Mouse (Mus musculus): Measurements from ENCODE around the gene Zdhhc6. TPM values are rescaled to one million over a fixed set of nuclear protein-coding genes. Genes with fewer than 3 reads are reported as not detected.

The Zdhhc6 gene
- polyA plus RNA-seq, 1 experiment from 2014 or later: 63.9 TPM

GRCm38 (mm10) chr19:55340521-55340920 lies 24.7 kb upstream of the Zdhhc6 start:
- H3K27me3 ChIP-seq (ENCODE audit: control insufficient read depth, insufficient read depth, low read length): no peaks in the 10 kb centered on the region
- 0 out of 2 replicates have a peak, but pooled peaks cover 4% of the 10 kb centered on the region for H3K36me3 ChIP-seq (ENCODE audit: control insufficient read depth, insufficient read depth, low read length)
- H3K27ac ChIP-seq (replicated peaks in 1 of 2; ENCODE audit: control insufficient read depth in 1 of 2, insufficient read depth in 1 of 2, low read depth in 2 of 2, low read length in 2 of 2): no peak overlapping the region
- H3K4me3 ChIP-seq (ENCODE audit: control insufficient read depth in 1 of 2, insufficient read depth in 1 of 2, low read depth in 1 of 2, low read length in 2 of 2): no peak overlapping the region
- 90% methylated on average over 6 of the region's 6 CpGs for WGBS
- H3K4me1 ChIP-seq (ENCODE audit: control insufficient read depth in 2 of 2, insufficient read depth in 2 of 2, low read length in 2 of 2): 0 out of 4 replicates have a peak, but pooled peaks cover 0 to 2% of the 10 kb centered on the region in 2 experiments
- H3K4me2 ChIP-seq (ENCODE audit: low read length): no peak overlapping the region
- H3K9ac ChIP-seq (ENCODE audit: low read length): no peak overlapping the region
- ATAC-seq (ENCODE audit: insufficient number of reproducible peaks, insufficient read depth, low FRiP score, low read depth): no peak
- H3K9me3 ChIP-seq (ENCODE audit: control insufficient read depth, low read length): no peaks in the 10 kb centered on the region

GRCm38 (mm10) chr19:55337664-55338063 lies 21.8 kb upstream of the Zdhhc6 start:
- H3K27ac ChIP-seq (replicated peaks in 1 of 2; ENCODE audit: control insufficient read depth in 1 of 2, insufficient read depth in 1 of 2, low read depth in 2 of 2, low read length in 2 of 2): no peak overlapping the region
- H3K9me3 ChIP-seq (ENCODE audit: control insufficient read depth, low read length): no peaks in the 10 kb centered on the region
- ATAC-seq (ENCODE audit: insufficient number of reproducible peaks, insufficient read depth, low FRiP score, low read depth): no peak
- H3K27me3 ChIP-seq (ENCODE audit: control insufficient read depth, insufficient read depth, low read length): no peaks in the 10 kb centered on the region
- H3K4me3 ChIP-seq (ENCODE audit: control insufficient read depth in 1 of 2, insufficient read depth in 1 of 2, low read depth in 1 of 2, low read length in 2 of 2): no peak overlapping the region
- H3K4me2 ChIP-seq (ENCODE audit: low read length): no peak overlapping the region
- H3K4me1 ChIP-seq (ENCODE audit: control insufficient read depth in 2 of 2, insufficient read depth in 2 of 2, low read length in 2 of 2): 0 out of 4 replicates have a peak, but pooled peaks cover 0 to 2% of the 10 kb centered on the region in 2 experiments
- 0 out of 2 replicates have a peak, but pooled peaks cover 4% of the 10 kb centered on the region for H3K36me3 ChIP-seq (ENCODE audit: control insufficient read depth, insufficient read depth, low read length)
- 88% methylated on average over 10 of the region's 10 CpGs for WGBS
- no peak overlapping the region for H3K9ac ChIP-seq (ENCODE audit: low read length)

DNA sequence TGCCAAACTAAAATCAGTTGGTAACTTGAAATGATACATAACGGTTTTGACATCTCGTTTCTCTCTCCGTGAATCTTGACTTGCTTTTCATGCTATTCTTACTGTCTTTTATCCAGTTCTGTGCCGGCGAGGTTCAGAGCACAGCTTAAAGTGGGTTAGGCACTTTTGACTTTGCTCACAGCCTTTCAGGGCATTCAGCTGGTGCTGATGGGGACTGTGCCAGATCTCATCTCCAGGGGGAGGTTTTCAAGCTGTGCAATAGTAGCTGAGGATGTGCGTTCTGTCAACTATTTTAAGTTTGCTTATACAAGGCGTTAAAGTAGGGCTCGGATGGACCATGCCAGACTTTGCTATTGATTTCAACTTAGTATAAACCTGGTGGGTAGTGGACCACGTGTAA lies 21.2 kb upstream of the Zdhhc6 start:
- H3K9me3 ChIP-seq (ENCODE audit: control insufficient read depth, low read length): no peaks in the 10 kb centered on the region
- WGBS: 88% methylated on average over 9 of the region's 9 CpGs
- no peak overlapping the region for H3K4me3 ChIP-seq (ENCODE audit: control insufficient read depth in 1 of 2, insufficient read depth in 1 of 2, low read depth in 1 of 2, low read length in 2 of 2)
- H3K4me1 ChIP-seq (ENCODE audit: control insufficient read depth in 2 of 2, insufficient read depth in 2 of 2, low read length in 2 of 2): 0 out of 4 replicates have a peak, but pooled peaks cover 2 to 3% of the 10 kb centered on the region in 2 experiments
- no peaks in the 10 kb centered on the region for H3K27me3 ChIP-seq (ENCODE audit: control insufficient read depth, insufficient read depth, low read length)
- 0 out of 2 replicates have a peak, but pooled peaks cover 4% of the 10 kb centered on the region for H3K36me3 ChIP-seq (ENCODE audit: control insufficient read depth, insufficient read depth, low read length)
- H3K4me2 ChIP-seq (ENCODE audit: low read length): no peak overlapping the region
- no peak for ATAC-seq (ENCODE audit: insufficient number of reproducible peaks, insufficient read depth, low FRiP score, low read depth)
- H3K9ac ChIP-seq (ENCODE audit: low read length): no peak overlapping the region
- no peak overlapping the region for H3K27ac ChIP-seq (replicated peaks in 1 of 2; ENCODE audit: control insufficient read depth in 1 of 2, insufficient read depth in 1 of 2, low read depth in 2 of 2, low read length in 2 of 2)

DNA sequence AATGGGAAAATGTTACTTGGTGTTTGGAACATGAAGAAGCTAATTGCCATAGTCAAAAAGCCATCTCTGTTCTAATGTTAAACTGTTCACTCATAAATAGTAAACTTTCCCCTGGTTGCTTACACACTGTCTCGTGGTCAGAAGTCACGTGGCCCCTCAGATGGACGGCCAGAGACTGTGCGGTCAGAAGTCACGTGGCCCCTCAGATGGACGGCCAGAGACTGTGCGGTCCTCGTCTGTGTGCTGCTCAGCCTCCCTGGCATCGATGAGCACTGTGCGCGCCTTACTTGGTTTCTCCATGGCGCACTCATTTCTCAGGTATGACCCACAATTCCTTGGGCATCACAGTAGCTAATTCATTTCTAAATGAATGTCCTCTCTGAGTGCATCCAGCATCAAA lies 20.6 kb upstream of the Zdhhc6 start:
- Histone ChIP-seq H3K4me3 (ENCODE audit: control insufficient read depth in 1 of 2, insufficient read depth in 1 of 2, low read depth in 1 of 2, low read length in 2 of 2) (no peak overlapping the region), H3K9ac (ENCODE audit: low read length) (no peak overlapping the region), H3K4me1 (ENCODE audit: control insufficient read depth in 2 of 2, insufficient read depth in 2 of 2, low read length in 2 of 2) (peaks cover 0 to 9% of the 10 kb centered on the region in 2 experiments; a peak in 1 of 4 replicates), H3K36me3 (ENCODE audit: control insufficient read depth, insufficient read depth, low read length) (peaks cover 7% of the 10 kb centered on the region; the same call in 1 of the 2 replicates), H3K4me2 (ENCODE audit: low read length) (no peak overlapping the region), H3K27me3 (ENCODE audit: control insufficient read depth, insufficient read depth, low read length) (no peaks in the 10 kb centered on the region), H3K9me3 (ENCODE audit: control insufficient read depth, low read length) (no peaks in the 10 kb centered on the region), H3K27ac (replicated peaks in 1 of 2; ENCODE audit: control insufficient read depth in 1 of 2, insufficient read depth in 1 of 2, low read depth in 2 of 2, low read length in 2 of 2) (no peak overlapping the region)
- no peak for ATAC-seq (ENCODE audit: insufficient number of reproducible peaks, insufficient read depth, low FRiP score, low read depth)
- 88% methylated on average over 12 of the region's 12 CpGs for WGBS

DNA sequence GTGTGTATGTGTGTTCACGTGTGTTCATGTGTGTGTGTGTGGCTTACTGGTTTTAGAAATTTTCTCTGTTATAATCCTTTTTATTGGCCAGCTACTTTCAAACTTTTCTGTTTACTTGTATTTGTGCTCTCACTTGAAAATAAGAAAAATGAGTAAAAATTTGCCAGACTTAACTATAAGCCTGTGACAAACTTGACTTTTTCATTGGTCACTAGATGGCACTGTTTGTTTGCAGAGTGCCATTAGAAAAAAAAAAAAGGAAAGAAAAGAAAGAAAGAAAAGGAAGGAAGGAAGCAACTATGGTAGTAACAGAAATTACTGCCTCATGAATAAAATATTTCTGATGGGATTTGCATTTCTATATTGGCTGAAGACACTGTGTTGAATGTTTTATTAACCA lies 20.0 kb upstream of the Zdhhc6 start:
- no peaks in the 10 kb centered on the region for H3K9me3 ChIP-seq (ENCODE audit: control insufficient read depth, low read length)
- no peak overlapping the region for H3K4me3 ChIP-seq (ENCODE audit: control insufficient read depth in 1 of 2, insufficient read depth in 1 of 2, low read depth in 1 of 2, low read length in 2 of 2)
- H3K27me3 ChIP-seq (ENCODE audit: control insufficient read depth, insufficient read depth, low read length): no peaks in the 10 kb centered on the region
- ATAC-seq (ENCODE audit: insufficient number of reproducible peaks, insufficient read depth, low FRiP score, low read depth): no peak
- H3K9ac ChIP-seq (ENCODE audit: low read length): no peak overlapping the region
- peaks cover 9% of the 10 kb centered on the region; the same call in 1 of the 2 replicates for H3K36me3 ChIP-seq (ENCODE audit: control insufficient read depth, insufficient read depth, low read length)
- H3K4me2 ChIP-seq (ENCODE audit: low read length): no peak overlapping the region
- peaks cover 0 to 10% of the 10 kb centered on the region in 2 experiments; a peak in 1 of 4 replicates for H3K4me1 ChIP-seq (ENCODE audit: control insufficient read depth in 2 of 2, insufficient read depth in 2 of 2, low read length in 2 of 2)
- H3K27ac ChIP-seq (replicated peaks in 1 of 2; ENCODE audit: control insufficient read depth in 1 of 2, insufficient read depth in 1 of 2, low read depth in 2 of 2, low read length in 2 of 2): no peak overlapping the region
- WGBS: 87% methylated on average over 1 of the region's 1 CpGs

- no peak overlapping the region for H3K4me2 ChIP-seq (ENCODE audit: low read length)
- H3K9ac ChIP-seq (ENCODE audit: low read length): no peak overlapping the region
- H3K4me3 ChIP-seq (ENCODE audit: control insufficient read depth in 1 of 2, insufficient read depth in 1 of 2, low read depth in 1 of 2, low read length in 2 of 2): no peak overlapping the region
- H3K9me3 ChIP-seq (ENCODE audit: control insufficient read depth, low read length): no peaks in the 10 kb centered on the region
- H3K4me1 ChIP-seq (ENCODE audit: control insufficient read depth in 2 of 2, insufficient read depth in 2 of 2, low read length in 2 of 2): peaks cover 0 to 10% of the 10 kb centered on the region in 2 experiments; a peak in 1 of 4 replicates
- H3K36me3 ChIP-seq (ENCODE audit: control insufficient read depth, insufficient read depth, low read length): peaks cover 36% of the 10 kb centered on the region
- WGBS: 91% methylated on average over 8 of the region's 8 CpGs
- ATAC-seq (ENCODE audit: insufficient number of reproducible peaks, insufficient read depth, low FRiP score, low read depth): peak; percentile 33
- no peak overlapping the region for H3K27ac ChIP-seq (replicated peaks in 1 of 2; ENCODE audit: control insufficient read depth in 1 of 2, insufficient read depth in 1 of 2, low read depth in 2 of 2, low read length in 2 of 2)
- no peaks in the 10 kb centered on the region for H3K27me3 ChIP-seq (ENCODE audit: control insufficient read depth, insufficient read depth, low read length)
Observed at GRCm38 (mm10) chr19:55332641-55333268, 16.9 kb upstream of the Zdhhc6 start.

DNA sequence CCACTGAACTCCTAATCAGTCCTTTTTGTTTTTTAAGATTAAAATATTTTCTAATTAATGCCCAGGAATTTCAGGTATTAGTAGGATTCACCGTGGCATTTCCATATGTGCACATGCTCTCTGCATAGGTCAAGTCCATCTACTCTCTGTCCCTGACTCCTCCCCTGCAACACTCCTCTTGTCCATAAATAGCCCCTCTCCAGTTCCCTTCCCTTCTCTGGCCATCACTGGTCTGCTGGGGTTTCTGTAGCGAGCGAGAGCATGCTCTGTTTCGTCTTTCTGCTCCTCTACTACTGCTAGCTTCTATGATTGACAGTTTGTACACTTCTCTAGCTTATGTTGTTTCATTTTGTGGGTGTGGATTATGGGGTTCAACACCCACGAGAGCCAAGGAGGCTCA lies 15.9 kb upstream of the Zdhhc6 start:
- Histone ChIP-seq H3K4me2 (ENCODE audit: low read length) (peak overlapping the region; percentile 37; the same call in 1 of the 2 replicates), H3K27ac (replicated peaks in 1 of 2; ENCODE audit: control insufficient read depth in 1 of 2, insufficient read depth in 1 of 2, low read depth in 2 of 2, low read length in 2 of 2) (peak overlapping the region; percentile 35 to 37; a peak in 1 of 4 replicates), H3K4me3 (ENCODE audit: control insufficient read depth in 1 of 2, insufficient read depth in 1 of 2, low read depth in 1 of 2, low read length in 2 of 2) (no peak overlapping the region)

More for the DNA sequence above, 15.9 kb upstream of the Zdhhc6 start:
- Histone ChIP-seq H3K9me3 (ENCODE audit: control insufficient read depth, low read length) (no peaks in the 10 kb centered on the region), H3K9ac (ENCODE audit: low read length) (0 out of 2 replicates have a peak overlapping the region, but pooled peaks have one; percentile 5), H3K36me3 (ENCODE audit: control insufficient read depth, insufficient read depth, low read length) (peaks cover 35% of the 10 kb centered on the region), H3K4me1 (ENCODE audit: control insufficient read depth in 2 of 2, insufficient read depth in 2 of 2, low read length in 2 of 2) (peaks cover 0 to 10% of the 10 kb centered on the region in 2 experiments; a peak in 1 of 4 replicates), H3K27me3 (ENCODE audit: control insufficient read depth, insufficient read depth, low read length) (no peaks in the 10 kb centered on the region)
- 45% methylated on average over 5 of the region's 5 CpGs for WGBS
- ATAC-seq (ENCODE audit: insufficient number of reproducible peaks, insufficient read depth, low FRiP score, low read depth): no peak

All from heart, embryonic 14.5 days (tissue).